ENCODE assay signal across 8 mouse cellular contexts in the genomic region with DNA sequence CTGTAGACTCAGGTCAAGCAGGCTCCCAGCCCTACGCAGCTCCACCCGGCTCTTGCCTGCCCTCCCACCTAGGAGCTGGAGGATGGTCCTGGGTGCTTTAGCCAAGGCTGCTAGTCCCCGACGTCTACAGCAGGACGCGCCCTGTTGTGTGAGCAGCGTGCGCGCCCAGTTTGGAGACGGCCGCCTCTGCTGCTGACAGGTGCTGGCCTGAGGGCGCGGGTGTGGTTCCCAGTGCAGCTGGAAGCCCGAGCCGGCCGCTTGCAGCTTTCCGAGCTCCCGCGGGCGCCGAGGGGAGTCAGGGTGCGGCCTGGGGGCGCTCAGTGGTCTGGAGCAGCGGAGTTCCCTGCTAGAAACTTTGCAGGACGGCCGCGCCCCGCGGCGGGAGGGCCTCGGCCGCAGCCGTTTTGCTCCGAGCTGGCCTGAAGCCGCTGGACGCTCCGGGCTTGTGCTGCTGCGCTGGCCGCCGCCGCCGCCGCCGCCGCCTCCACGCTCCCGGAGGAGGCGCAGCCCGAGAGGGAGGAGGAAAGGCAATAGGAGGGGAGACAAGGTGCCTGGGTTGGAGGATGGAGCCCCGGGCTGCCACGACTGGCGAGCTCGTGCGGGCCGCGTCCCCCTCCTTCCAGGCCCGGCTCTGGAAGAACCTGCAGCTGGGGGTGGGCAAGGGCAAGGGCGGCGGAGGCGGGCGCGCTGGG. TPM values are rescaled to one million over a fixed set of nuclear protein-coding genes. Genes with fewer than 3 reads are reported as not detected.
DNase-seq lines count a peak whose midpoint lies in the region; ATAC-seq and TF ChIP-seq lines count a peak whose summit lies in the region.

A gene (plus strand): TSS at position 564 of the 692 bp plus-strand sequence.

- H3K36me3 ChIP-seq in hindbrain, embryonic 16.5 days (ENCODE audit: control insufficient read depth, insufficient read depth, low read length): no peaks in the 10 kb centered on the region

- DNase-seq in adrenal gland, adult 18-20 months (ENCODE audit: low spot score in 2 of 2): peak; percentile 53 to 54
- DNase-seq in cerebellum, postnatal 4 days (ENCODE audit: low spot score in 2 of 2): peak; percentile 25 to 52
- DNase-seq in gastrocnemius, adult 2 months: peak; percentile 55
- DNase-seq in left cerebral cortex, postnatal 10 days (ENCODE audit: extremely low spot score in 1 of 2, low spot score in 2 of 2): peak; percentile 23 to 62
- DNase-seq in right cerebral cortex, postnatal 10 days (ENCODE audit: low spot score in 2 of 2): peak; percentile 53 to 58
- no peak for DNase-seq in c-Kit-positive CD71-positive TER-119-positive erythroid progenitor cells, embryonic 14.5 days (ENCODE audit: low spot score)

- WGBS in hindbrain, embryonic 16.5 days: under 1% methylated on average over 54 of the region's 62 CpGs

- H3K27ac ChIP-seq in gastrocnemius, adult 2 months: peak within 1 kb of the TSS; percentile 51; the same call in 1 of the 2 replicates
- peak within 1 kb of the TSS; percentile 68 for H3K27ac ChIP-seq in hindbrain, embryonic 16.5 days (ENCODE audit: low read depth, low read length)

- TF ChIP-seq CTCF in gastrocnemius, adult 2 months (IDR thresholded peaks at IDR 0.05): no peak

- peak within 1 kb of the TSS; percentile 75 for H3K4me3 ChIP-seq in gastrocnemius, adult 2 months
- peak within 1 kb of the TSS; percentile 87 for H3K4me3 ChIP-seq in hindbrain, embryonic 16.5 days (ENCODE audit: low read length)

- H3K9ac ChIP-seq in hindbrain, embryonic 16.5 days (ENCODE audit: low read depth, low read length): peak within 1 kb of the TSS; percentile 85

- peaks cover 3% of the 10 kb centered on the region; the same call in 1 of the 2 replicates for H3K27me3 ChIP-seq in hindbrain, embryonic 16.5 days (replicated peaks; ENCODE audit: control insufficient read depth, insufficient read depth, low read length)

- H3K4me2 ChIP-seq in hindbrain, embryonic 16.5 days (ENCODE audit: low read length): peak within 1 kb of the TSS; percentile 99

- ATAC-seq in hindbrain, embryonic 16.5 days: peak; percentile 89
- ATAC-seq in megakaryocyte, adult 5-6 weeks (ENCODE audit: poor library complexity, severe bottlenecking): peak; percentile 45

- intact Hi-C loops in gastrocnemius, adult 2 months (cut with DNase I): no loop called here
- intact Hi-C loops in left cerebral cortex, postnatal 10 days (cut with DNase I): loop anchor here (10.0 kb wide), 1 partner anchor 169 kb away; no protein-coding TSS in a partner anchor

- peaks cover 7% of the 10 kb centered on the region; the same call in 1 of the 2 replicates for H3K4me1 ChIP-seq in hindbrain, embryonic 16.5 days (ENCODE audit: control insufficient read depth, insufficient read depth, low read depth, low read length)

- no peaks in the 10 kb centered on the region for H3K9me3 ChIP-seq in hindbrain, embryonic 16.5 days (ENCODE audit: control insufficient read depth, low read length)

RNA-seq across cellular contexts. Expression of the gene that starts here (rescaled TPM):
- 1 to 10 TPM; 1.2 to 2.4 TPM for total RNA-seq in adrenal gland, adult 18-20 months (2021)
- 1 to 10 TPM in 1 of 2 experiments, under 1 TPM in 1; 0.75 to 1.5 TPM for total RNA-seq in gastrocnemius, adult 2 months (2021)
- polyA plus RNA-seq in hindbrain, embryonic 16.5 days (2015; fragmentation: Nextera tagmentation; extraction: Ambion mirVana): 3.6 and 4.1 TPM in 2 replicates
- total RNA-seq in left cerebral cortex, postnatal 10 days (2021): 10 to 100 TPM; 37.8 to 43.3 TPM
- total RNA-seq in megakaryocyte, adult 5-6 weeks (2015): 48.0 and 58.4 TPM in 2 replicates
- 59.2 and 66.2 TPM in 2 replicates for total RNA-seq in megakaryocyte, adult 5-6 weeks (2017)

Comparison
In these comparisons a context has a peak if more than half of its experiments do, and no peak if none do; other contexts are left out.
1. RNA of the gene that starts here (total RNA-seq): 48.0 to 66.2 TPM in megakaryocyte, adult 5-6 weeks and 37.8 to 43.3 TPM in left cerebral cortex, postnatal 10 days; 1.2 to 2.4 TPM in adrenal gland, adult 18-20 months and 0.75 to 1.5 TPM in gastrocnemius, adult 2 months; every median in the first group is over 10 times any median in the second.